Mouse (Mus musculus) lung, postnatal 0 days (tissue): ENCODE data around the gene Ecsit.

Experiments
- CTCF ChIP-seq: IDR thresholded peaks from 2 replicates; pipeline ENCODE4 v1.5.1; 2016; ENCODE audit warnings: antibody characterized with exemption, mild to moderate bottlenecking
- EP300 ChIP-seq: IDR thresholded peaks from 2 replicates; pipeline ENCODE4 v1.6.1; 2016; ENCODE audit warnings: antibody characterized with exemption, mild to moderate bottlenecking, control low read depth

GRCm38 (mm10) chr9:22125246-22126027 is 40.2 kb upstream of the Ecsit start:
- TF ChIP-seq CTCF (no peak), EP300 (no peak)
